Mouse (Mus musculus) liver, adult 2 months (tissue): ENCODE results near the gene Bicra. TPM values are rescaled to one million over a fixed set of nuclear protein-coding genes. Genes with fewer than 3 reads are reported as not detected.

Source experiments
- DNase-seq: peaks from one replicate; pipeline ENCODE4 v3.0.0-alpha.2; 2011; ENCODE audit warnings: low read depth, low spot score; ENCODE audit errors: extremely low read depth
- H3K27ac ChIP-seq: fragments of 200-500 bp; replicated peaks from 2 replicates; pipeline ENCODE4 v1.5.1; 2012; ENCODE audit warnings: low read depth, mild to moderate bottlenecking, control low read depth, inconsistent platforms, low read length; ENCODE audit not compliant: insufficient read depth
- H3K27me3 ChIP-seq: fragments of 200-500 bp; 2 replicates; pipeline ENCODE4 v1.6.1; 2012; ENCODE audit warnings: mild to moderate bottlenecking, moderate library complexity, low read length, inconsistent platforms; ENCODE audit not compliant: control insufficient read depth, insufficient read depth
- H3K36me3 ChIP-seq: fragments of 200-500 bp; 2 replicates; pipeline ENCODE4 v1.6.1; 2012; ENCODE audit warnings: low read length, inconsistent platforms; ENCODE audit not compliant: control insufficient read depth, insufficient read depth
- H3K4me1 ChIP-seq: fragments of 200-500 bp; 2 replicates; pipeline ENCODE4 v1.6.1; 2011; ENCODE audit warnings: low read length; ENCODE audit not compliant: control insufficient read depth, insufficient read depth
- H3K4me3 ChIP-seq: fragments of 200-500 bp; 2 replicates; pipeline ENCODE4 v1.5.1; 2011; ENCODE audit warnings: low read depth, mild to moderate bottlenecking, control low read depth, low read length, moderate library complexity; ENCODE audit not compliant: insufficient read depth
- H3K79me2 ChIP-seq: fragments of 200-500 bp; 2 replicates; pipeline ENCODE4 v1.6.1; 2012; ENCODE audit warnings: inconsistent platforms, mild to moderate bottlenecking, low read length, moderate library complexity; ENCODE audit not compliant: control insufficient read depth, insufficient read depth
- H3K9ac ChIP-seq: fragments of 200-500 bp; 2 replicates; pipeline ENCODE4 v1.6.1; 2012; ENCODE audit warnings: low read depth, mild to moderate bottlenecking, control low read depth, inconsistent platforms, low read length
- CTCF ChIP-seq: fragments of 200-500 bp; IDR thresholded peaks from 2 replicates; pipeline ENCODE4 v1.5.1; 2011; ENCODE audit warnings: low read depth, low read length, control low read depth
- POLR2A ChIP-seq: fragments of 200-500 bp; IDR thresholded peaks from 2 replicates; pipeline ENCODE4 v1.6.1; 2011; ENCODE audit warnings: low read length, control low read depth; ENCODE audit not compliant: insufficient read depth; ENCODE audit errors: extremely low read depth
- WGBS: fragments of 180-500 bp; shearing (Covaris S2); methylation state at CpG from one replicate; pipeline ENCODE4 v1.1.7; 2018; 5-methylcytosine and 5-hydroxymethylcytosine counted together
- polyA plus RNA-seq: library from polyadenylated mRNA; depleted of rRNA; stranded (reverse); fragments of >200 nt; gene quantifications from 2 replicates; pipeline ENCODE4 v1.2.3, GENCODE M21; 2012
- total RNA-seq: library from RNA; depleted of rRNA; stranded (reverse); fragments of >200 nt; gene quantifications from 2 replicates; pipeline ENCODE4 v1.2.3, GENCODE M21; 2014

The Bicra gene
- total and polyA plus RNA-seq, 2 experiments, result 0.55 to 4.6 TPM

DNA sequence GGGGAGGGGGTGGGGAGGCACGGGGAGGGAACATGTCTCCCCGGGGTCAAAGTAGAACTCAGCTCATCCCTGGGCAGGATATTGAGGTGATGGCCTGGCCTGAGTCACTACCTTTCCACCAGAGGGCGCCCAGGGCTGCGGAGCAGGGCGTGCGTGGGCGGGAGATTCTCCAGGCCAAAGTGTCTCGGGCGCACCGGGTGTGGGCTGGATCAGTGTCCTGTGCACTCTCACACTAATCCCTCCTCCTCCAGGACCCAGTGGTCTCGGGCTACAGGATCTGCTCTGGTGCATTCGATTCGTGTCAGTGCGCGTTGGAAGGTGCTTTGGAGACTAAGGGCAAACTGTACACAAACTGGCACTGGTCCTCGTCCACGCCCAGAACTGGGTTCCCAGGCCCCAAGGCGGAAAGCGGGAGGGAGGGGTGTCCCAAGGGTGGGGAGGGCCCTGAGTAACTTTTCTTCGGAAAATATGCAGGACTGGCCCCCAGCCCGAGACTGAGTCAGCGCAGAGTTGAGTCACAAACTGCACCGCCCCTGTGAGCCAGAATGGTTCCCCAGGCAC lies 99.3 kb downstream of the Bicra start:
- Histone ChIP-seq H3K36me3 (no peaks in the 10 kb centered on the region), H3K27me3 (no peaks in the 10 kb centered on the region), H3K4me3 (peak overlapping the region; percentile 16), H3K9ac (peak overlapping the region; percentile 38), H3K79me2 (no peaks in the 10 kb centered on the region), H3K27ac (no peak overlapping the region), H3K4me1 (peaks cover 9% of the 10 kb centered on the region)
- TF ChIP-seq POLR2A (no peak), CTCF (peak; percentile 94)
- 5% methylated on average over 23 of the region's 23 CpGs for WGBS
- DNase-seq, result peak; percentile 73

DNA sequence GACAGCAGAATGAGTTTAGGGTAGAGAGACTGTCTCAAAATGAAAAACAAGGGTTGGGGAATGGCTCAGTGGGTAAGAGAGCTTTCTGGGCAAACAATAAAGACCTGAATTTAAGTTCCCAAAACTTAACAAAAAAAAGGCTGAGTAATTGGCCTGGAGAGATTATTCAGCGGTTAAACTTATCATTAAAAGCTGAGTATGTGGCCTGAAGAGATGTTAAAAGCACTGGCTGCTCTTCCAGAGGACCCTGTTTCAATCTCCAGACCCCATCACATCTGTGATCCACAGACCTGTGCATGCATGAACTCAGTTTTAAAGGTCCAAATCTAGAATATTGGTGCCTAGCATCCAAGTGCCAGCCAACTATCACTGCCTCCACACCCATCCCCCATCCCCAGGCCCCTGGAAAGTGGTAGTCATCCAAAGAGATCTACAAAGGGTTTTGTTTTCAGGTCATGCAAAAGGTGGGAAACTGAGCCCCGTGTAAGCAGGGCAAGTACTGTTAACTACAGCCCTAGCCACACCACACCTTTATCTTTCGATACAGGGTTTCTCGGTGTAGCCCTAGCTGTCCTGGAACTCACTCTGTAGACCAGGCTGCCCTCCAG lies 100.0 kb downstream of the Bicra start:
- no peaks in the 10 kb centered on the region for H3K27me3 ChIP-seq
- no peak for DNase-seq
- peaks cover 4% of the 10 kb centered on the region for H3K36me3 ChIP-seq
- H3K79me2 ChIP-seq, result no peaks in the 10 kb centered on the region
- 0 out of 2 replicates have a peak overlapping the region, but pooled peaks have one; percentile 28 for H3K27ac ChIP-seq
- no peak overlapping the region for H3K9ac ChIP-seq
- 53% methylated on average over 4 of the region's 4 CpGs for WGBS
- H3K4me1 ChIP-seq, result peaks cover 9% of the 10 kb centered on the region
- TF ChIP-seq POLR2A (no peak), CTCF (no peak)
- no peak overlapping the region for H3K4me3 ChIP-seq

DNA sequence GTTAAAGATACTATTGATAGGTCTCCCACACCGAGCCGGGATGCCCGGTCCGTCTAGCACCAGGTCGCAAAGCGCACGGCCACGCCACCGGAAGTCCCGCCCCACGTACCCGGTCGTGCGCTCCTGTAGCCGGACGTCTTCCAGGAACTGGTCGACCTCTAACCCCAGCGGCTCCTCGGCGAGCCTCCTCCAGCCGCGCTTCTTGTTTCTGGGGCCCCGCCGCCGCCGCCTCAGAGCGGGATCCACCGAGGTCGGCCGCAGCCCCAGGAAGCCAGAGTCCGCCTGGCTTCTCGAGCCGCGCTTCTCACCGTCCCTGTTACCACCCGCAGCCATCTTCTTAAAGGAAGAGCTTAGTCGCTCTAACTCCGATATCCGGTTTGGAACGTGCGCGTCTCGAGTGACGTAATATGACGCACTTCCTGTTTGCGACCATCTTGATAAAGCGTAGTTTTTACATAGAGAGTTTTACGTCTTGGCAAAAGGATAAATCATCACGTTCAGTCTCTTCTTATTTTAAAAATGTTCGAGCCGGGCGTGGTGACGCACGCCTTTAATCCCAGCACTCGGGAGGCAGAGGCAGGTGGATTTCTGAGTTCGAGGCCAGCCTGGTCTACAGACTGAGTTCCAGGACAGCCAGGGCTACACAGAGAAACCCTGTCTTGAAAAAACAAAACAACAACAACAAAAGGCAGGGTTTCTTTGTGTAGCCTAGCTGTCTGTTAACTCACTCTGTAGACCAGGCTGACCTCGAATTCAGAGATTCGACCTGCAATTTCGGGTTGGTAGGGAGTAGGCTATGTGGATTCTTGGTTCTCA lies 101.8 kb downstream of the Bicra start, which contains the start of gene Nop53:
Gene Nop53 (minus strand): TSS at position 354 of the 816 bp plus-strand sequence.
- peak within 1 kb of the TSS; percentile 96 for H3K27ac ChIP-seq
- H3K27me3 ChIP-seq, result no peaks in the 10 kb centered on the region
- WGBS, result 2% methylated on average over 59 of the region's 59 CpGs
- no peaks in the 10 kb centered on the region for H3K79me2 ChIP-seq
- TF ChIP-seq CTCF (no peak), POLR2A (no peak)
- peaks cover 7% of the 10 kb centered on the region for H3K36me3 ChIP-seq
- peaks cover 9% of the 10 kb centered on the region for H3K4me1 ChIP-seq
- peak; percentile 95 for DNase-seq
- peak within 1 kb of the TSS; percentile 86 for H3K4me3 ChIP-seq
- H3K9ac ChIP-seq, result peak within 1 kb of the TSS; percentile 92

DNA sequence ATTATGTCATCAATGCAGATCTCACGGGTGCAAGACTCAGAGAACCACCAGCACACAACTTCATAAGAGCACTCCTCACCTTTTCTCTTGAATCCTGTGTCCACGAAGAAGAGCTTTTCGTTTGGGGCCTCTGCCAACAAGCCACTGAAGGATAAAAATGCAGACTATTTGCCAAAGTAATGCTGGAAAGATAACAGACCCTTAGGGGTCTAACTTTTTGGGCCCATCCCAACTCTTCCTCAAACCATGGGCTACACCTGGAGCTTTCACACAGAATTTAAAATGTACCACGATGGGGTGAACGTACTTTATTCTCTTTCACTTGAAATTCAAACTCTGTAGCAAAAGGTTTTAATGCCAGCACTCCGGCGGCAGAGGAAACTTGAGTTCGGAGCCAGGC lies 102.5 kb downstream of the Bicra start:
- Histone ChIP-seq H3K4me3 (peak overlapping the region; percentile 86), H3K4me1 (peaks cover 9% of the 10 kb centered on the region), H3K9ac (peak overlapping the region; percentile 92), H3K36me3 (peaks cover 9% of the 10 kb centered on the region), H3K27ac (no peak overlapping the region; the same call in 1 of the 2 replicates), H3K27me3 (no peaks in the 10 kb centered on the region), H3K79me2 (no peaks in the 10 kb centered on the region)
- DNase-seq, result no peak
- 2% methylated on average over 8 of the region's 8 CpGs for WGBS
- no peak for TF ChIP-seq CTCF
- no peak for TF ChIP-seq POLR2A

DNA sequence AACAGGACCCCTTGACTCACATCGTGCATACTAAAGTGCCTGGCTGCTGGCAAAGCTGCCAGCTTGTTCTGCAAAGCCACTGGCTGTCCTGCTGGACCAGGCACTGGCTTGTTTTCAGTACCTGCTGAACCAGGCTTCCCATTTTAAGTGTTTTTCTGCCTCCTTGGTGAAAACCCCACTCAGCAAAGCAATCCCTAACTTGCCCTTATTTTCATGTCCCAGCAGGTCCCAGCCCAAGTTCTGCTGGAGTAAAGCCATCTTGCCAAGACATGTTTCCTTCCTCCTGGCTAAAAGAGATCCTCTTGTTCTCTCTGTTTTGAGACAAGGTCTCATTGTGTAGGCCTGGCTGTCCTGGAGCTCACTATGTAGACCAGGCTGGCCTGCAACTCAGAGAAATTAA lies 103.4 kb downstream of the Bicra start:
- H3K4me3 ChIP-seq, result no peak overlapping the region
- H3K27me3 ChIP-seq, result no peaks in the 10 kb centered on the region
- H3K9ac ChIP-seq, result no peak overlapping the region
- no peak for DNase-seq
- 100% methylated on average over 1 of the region's 1 CpGs for WGBS
- peaks cover 9% of the 10 kb centered on the region for H3K36me3 ChIP-seq
- H3K4me1 ChIP-seq, result peaks cover 9% of the 10 kb centered on the region
- H3K79me2 ChIP-seq, result no peaks in the 10 kb centered on the region
- TF ChIP-seq CTCF, result no peak
- no peak for TF ChIP-seq POLR2A
- no peak overlapping the region for H3K27ac ChIP-seq
